Mouse (Mus musculus): Measurements from ENCODE around the gene Itgb3. TPM values are rescaled to one million over a fixed set of nuclear protein-coding genes. Genes with fewer than 3 reads are reported as not detected.
A peak's percentile ranks its signal among the peaks of the same experiment; 100 is the strongest.

The Itgb3 gene
- polyA plus RNA-seq, 1 experiment from 2014 or later, result 4.4 TPM

DNA sequence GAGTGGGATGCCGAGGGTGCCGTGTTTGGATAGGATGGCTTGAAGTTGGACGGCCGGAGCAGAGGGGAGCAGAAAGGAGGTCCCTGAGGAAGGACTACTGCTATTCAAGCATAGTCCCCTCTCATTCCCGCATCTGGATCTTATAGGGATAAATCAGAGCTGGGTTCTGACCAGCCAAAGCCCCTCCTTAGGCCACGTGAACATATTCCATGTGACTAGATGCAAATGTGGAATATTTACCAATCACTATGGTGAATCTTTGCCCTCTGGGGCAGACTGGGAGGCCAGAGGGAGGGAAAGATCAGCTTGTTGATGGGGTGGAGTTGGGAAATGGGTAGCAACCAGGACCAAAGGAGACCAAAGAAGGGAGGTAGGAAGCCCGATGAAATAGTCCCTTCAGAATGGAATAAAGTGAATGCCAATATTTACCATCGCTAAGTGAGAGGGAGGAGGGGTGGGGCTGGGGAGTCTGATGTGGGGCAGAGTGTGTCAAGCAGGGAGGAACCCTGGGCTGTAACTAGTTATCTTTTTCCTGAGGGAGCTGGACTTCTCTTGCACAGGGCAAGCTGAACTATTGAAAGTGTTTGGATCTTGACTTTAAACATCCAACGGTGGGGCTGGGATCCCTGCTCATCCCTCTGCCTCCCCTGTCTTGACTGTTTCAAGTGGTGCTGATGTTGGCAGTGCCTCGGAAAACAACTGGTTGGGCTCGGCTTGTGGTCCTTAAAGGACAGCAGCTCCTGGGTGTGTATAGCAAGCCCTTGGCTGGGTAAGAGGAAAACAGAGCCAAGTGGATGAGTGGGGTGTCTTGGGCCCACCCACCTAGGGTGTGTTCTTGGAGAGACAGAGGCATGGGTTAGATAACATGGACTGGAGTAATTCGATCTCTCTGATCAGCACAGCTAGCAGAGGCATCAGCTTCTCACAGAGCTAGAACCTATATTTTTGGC lies 17.9 kb downstream of the Itgb3 start:
- ATAC-seq (ENCODE audit: borderline replicate concordance, extremely low read depth, low FRiP score, low TSS enrichment), result peak; percentile 89
- Histone ChIP-seq H3K4me2 (0 out of 2 replicates have a peak overlapping the region, but pooled peaks have one; percentile 0), H3K27ac (peak overlapping the region; percentile 79), H3K27me3 (no peaks in the 10 kb centered on the region), H3K9ac (no peak overlapping the region), H3K36me3 (no peaks in the 10 kb centered on the region), H3K9me3 (no peaks in the 10 kb centered on the region), H3K4me3 (no peak overlapping the region), H3K4me1 (peaks cover 16% of the 10 kb centered on the region)
- WGBS, result 25% methylated on average over 12 of the region's 12 CpGs

DNA sequence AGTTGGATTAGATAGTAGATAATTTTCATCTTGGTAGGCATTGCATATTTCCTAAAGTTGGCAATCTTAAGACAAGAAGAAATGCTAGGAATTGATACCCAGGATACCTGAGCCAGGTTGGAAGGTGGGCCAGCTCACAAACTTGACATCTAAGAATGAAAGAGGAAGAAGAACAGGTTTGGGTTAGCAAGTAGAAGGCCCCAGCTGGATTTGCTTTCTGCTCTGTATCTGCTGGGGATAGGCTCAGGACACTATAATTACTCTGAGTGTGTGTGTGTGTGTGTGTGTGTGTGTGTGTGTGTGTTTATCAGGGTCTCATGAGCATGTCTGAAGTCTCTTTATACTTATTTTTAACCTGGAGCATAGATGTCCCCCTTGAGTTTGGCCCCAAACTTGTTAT lies 18.8 kb downstream of the Itgb3 start:
- H3K36me3 ChIP-seq, result no peaks in the 10 kb centered on the region
- no peak for ATAC-seq (ENCODE audit: borderline replicate concordance, extremely low read depth, low FRiP score, low TSS enrichment)
- H3K27ac ChIP-seq, result no peak overlapping the region
- no peaks in the 10 kb centered on the region for H3K27me3 ChIP-seq
- peaks cover 16% of the 10 kb centered on the region for H3K4me1 ChIP-seq
- no peak overlapping the region for H3K9ac ChIP-seq
- no peaks in the 10 kb centered on the region for H3K9me3 ChIP-seq
- no peak overlapping the region for H3K4me3 ChIP-seq
- H3K4me2 ChIP-seq, result no peak overlapping the region

DNA sequence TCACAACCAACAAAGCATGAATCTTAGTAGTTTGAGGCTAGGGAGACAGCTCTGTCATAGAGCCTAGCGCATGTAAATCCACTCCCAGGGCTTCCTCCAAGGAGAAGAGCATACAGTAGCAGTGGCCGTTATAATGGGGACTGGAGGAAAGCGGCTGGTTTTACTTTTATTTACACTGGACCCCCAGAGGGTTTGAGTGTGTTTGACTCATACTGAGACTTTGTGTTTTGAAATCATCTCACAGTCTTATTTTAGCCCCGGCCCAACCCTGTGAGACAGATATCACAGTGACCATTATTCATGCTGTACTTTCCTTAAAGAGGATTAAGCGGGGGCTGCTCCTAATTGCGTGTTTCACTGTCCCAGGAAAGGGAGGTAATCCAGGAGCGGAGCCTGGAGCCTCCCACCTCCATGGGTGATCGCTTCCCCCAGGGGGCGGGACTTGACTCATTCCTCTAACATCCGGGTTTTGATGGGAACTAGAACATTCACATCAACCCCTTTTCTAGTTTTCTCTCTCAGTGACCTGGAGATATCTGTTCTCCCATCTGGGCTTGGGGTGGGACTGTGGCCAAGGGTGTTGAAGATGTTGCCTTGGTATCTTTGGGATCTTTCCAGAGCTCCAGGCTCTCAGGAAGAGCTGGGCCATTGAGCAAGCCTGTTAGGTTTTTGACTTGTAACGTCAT lies 20.0 kb downstream of the Itgb3 start:
- no peak for ATAC-seq (ENCODE audit: borderline replicate concordance, extremely low read depth, low FRiP score, low TSS enrichment)
- WGBS, result 54% methylated on average over 11 of the region's 11 CpGs
- no peak overlapping the region for H3K4me2 ChIP-seq

DNA sequence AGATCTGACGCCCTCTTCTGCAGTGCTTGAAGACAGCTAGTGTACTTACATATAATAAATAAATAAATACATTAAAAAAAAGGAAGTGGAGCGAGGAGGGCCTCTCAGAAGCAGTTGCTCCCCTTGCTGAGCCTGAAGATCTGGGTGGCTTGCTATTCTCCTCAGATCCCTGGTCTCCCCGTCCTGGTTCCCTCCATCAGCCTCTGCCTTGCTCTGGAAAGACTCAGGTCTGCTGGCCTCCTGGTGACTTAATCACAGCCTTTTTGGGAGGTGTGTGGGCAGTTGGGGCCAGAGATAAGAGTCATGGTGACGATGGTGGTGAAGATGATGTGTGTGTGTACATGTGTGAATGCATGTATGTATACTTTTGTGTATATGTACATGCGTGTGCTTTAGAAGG lies 20.8 kb downstream of the Itgb3 start:
- Histone ChIP-seq H3K27me3 (no peaks in the 10 kb centered on the region), H3K9ac (no peak overlapping the region), H3K4me3 (no peak overlapping the region), H3K4me2 (no peak overlapping the region), H3K4me1 (peaks cover 16% of the 10 kb centered on the region), H3K9me3 (no peaks in the 10 kb centered on the region), H3K36me3 (no peaks in the 10 kb centered on the region), H3K27ac (no peak overlapping the region)
- 74% methylated on average over 5 of the region's 5 CpGs for WGBS
- ATAC-seq (ENCODE audit: borderline replicate concordance, extremely low read depth, low FRiP score, low TSS enrichment), result no peak

More for the DNA sequence above, 20.0 kb downstream of the Itgb3 start:
- Histone ChIP-seq H3K9ac (no peak overlapping the region), H3K36me3 (no peaks in the 10 kb centered on the region), H3K27ac (no peak overlapping the region), H3K4me1 (peaks cover 16% of the 10 kb centered on the region), H3K27me3 (no peaks in the 10 kb centered on the region), H3K9me3 (no peaks in the 10 kb centered on the region), H3K4me3 (no peak overlapping the region)

DNA sequence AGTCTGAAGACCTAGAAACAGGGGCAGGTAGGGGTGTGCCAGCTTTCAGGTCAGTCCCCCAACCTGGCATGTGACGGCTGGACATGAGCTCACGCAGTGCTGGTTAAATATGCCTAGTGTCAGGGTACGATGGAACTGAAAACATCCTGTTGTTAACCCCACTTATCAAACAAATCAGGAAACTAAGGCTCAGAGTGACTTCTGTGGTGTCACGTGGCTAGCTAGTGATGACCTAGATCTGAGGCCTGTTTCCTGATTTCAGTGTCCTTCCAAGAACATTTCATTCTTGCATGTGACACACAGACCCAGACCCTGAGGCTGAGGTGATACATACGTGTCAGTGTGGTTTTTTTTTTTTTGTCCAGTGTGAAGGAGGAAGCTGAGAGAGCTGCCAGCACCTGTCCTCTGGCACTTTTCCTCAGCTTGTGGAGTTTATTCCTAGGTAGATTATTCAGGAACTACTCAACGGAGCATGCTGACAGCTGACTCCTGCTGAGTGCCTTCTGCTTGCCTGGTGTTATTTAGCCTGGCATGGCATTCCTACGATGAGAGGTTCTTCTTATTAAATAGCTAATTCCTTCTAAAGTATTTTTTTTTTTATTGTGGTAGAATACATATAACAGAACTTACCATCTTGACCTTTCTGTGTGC lies 22.5 kb downstream of the Itgb3 start:
- Histone ChIP-seq H3K9ac (no peak overlapping the region), H3K4me2 (no peak overlapping the region), H3K4me3 (no peak overlapping the region), H3K9me3 (no peaks in the 10 kb centered on the region), H3K27ac (no peak overlapping the region), H3K36me3 (no peaks in the 10 kb centered on the region), H3K27me3 (no peaks in the 10 kb centered on the region), H3K4me1 (peaks cover 7% of the 10 kb centered on the region)
- no peak for ATAC-seq (ENCODE audit: borderline replicate concordance, extremely low read depth, low FRiP score, low TSS enrichment)
- 62% methylated on average over 7 of the region's 7 CpGs for WGBS

DNA sequence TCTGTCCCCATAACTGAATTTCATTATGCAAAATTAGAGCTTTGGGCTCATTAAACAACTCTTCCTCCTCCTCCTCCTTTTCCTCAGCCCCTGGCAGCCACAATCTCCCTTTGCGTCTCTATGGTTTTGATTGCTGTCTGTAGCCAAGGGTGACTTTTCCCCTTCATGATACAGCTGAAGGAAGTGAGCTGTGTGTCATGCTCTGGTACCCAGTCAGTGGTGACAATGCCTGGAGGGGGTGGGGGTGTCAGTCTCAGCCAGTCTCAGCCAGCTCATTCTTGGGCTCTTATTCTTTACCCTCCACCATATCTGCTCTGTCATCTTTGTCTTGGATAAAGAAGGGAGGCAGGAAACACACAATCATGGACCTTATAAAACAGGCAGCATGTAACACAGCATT lies 23.5 kb downstream of the Itgb3 start:
- Histone ChIP-seq H3K9me3 (no peaks in the 10 kb centered on the region), H3K4me2 (no peak overlapping the region), H3K4me1 (no peaks in the 10 kb centered on the region), H3K4me3 (no peak overlapping the region), H3K27ac (no peak overlapping the region), H3K36me3 (no peaks in the 10 kb centered on the region), H3K9ac (no peak overlapping the region), H3K27me3 (no peaks in the 10 kb centered on the region)
- no peak for ATAC-seq (ENCODE audit: borderline replicate concordance, extremely low read depth, low FRiP score, low TSS enrichment)
- WGBS, result 78% methylated on average over 1 of the region's 1 CpGs

DNA sequence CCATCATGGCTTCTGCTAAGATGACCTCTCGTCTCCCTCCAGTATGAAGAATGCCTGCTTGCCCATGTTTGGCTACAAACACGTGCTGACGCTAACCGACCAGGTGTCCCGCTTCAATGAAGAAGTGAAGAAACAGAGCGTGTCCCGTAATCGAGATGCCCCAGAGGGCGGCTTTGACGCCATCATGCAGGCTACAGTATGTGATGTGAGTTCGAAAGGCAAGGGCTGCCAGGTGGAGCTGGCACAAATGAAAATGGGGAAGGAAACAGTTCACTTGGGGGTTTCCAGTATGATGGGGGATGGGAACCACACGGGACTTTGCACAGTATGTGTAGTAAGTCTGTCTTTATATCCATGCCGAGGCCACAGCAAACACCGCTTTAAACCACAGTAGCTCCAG lies 29.2 kb downstream of the Itgb3 start:
- no peaks in the 10 kb centered on the region for H3K4me1 ChIP-seq
- no peaks in the 10 kb centered on the region for H3K36me3 ChIP-seq
- WGBS, result 88% methylated on average over 14 of the region's 14 CpGs
- no peak overlapping the region for H3K9ac ChIP-seq
- H3K9me3 ChIP-seq, result no peaks in the 10 kb centered on the region
- no peak overlapping the region for H3K27ac ChIP-seq
- no peak for ATAC-seq (ENCODE audit: borderline replicate concordance, extremely low read depth, low FRiP score, low TSS enrichment)
- H3K27me3 ChIP-seq, result no peaks in the 10 kb centered on the region
- no peak overlapping the region for H3K4me3 ChIP-seq
- H3K4me2 ChIP-seq, result no peak overlapping the region

DNA sequence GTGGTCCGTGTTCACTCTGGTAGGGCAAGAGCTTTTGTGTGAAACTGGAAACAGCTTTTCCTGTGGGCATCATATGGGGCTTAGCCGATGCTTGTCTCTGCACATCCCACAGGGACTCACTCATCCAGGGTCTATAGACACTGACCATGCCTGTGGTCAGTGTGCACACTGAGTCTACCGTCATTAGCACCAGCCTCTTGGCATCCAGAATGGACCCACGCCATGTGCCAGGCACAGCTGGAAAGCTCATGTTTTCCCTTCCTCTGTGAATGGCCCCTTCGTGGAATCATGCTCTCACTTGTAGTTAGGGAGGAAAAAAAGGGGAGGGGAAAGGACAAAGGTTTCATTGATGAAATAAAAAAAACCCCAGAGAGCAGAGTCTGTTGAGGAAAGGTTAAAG lies 30.2 kb downstream of the Itgb3 start:
- Histone ChIP-seq H3K27me3 (no peaks in the 10 kb centered on the region), H3K9me3 (no peaks in the 10 kb centered on the region), H3K36me3 (no peaks in the 10 kb centered on the region), H3K9ac (no peak overlapping the region), H3K4me3 (no peak overlapping the region), H3K27ac (no peak overlapping the region), H3K4me2 (no peak overlapping the region), H3K4me1 (no peaks in the 10 kb centered on the region)
- WGBS, result 68% methylated on average over 5 of the region's 5 CpGs
- no peak for ATAC-seq (ENCODE audit: borderline replicate concordance, extremely low read depth, low FRiP score, low TSS enrichment)

DNA sequence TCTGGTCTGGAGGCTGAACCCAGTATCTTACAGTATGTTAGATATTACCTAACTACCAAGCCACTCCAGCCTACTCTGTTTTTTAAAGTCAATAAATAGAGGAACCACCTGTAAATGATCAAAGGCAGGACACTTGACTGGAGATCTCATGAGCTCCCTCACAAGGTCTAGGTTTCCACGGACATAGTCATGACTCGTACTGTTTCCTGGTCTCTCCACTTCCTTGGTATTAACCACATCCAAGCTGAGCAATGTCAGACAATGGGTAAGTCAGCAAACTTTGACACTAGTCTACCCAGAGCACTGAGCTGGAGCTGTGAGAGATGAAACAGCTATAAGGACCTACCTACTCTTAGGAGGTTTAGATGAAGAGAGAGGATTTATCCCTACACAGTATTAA lies 31.1 kb downstream of the Itgb3 start:
- Histone ChIP-seq H3K9ac (no peak overlapping the region), H3K9me3 (no peaks in the 10 kb centered on the region), H3K27ac (no peak overlapping the region), H3K27me3 (no peaks in the 10 kb centered on the region), H3K4me1 (no peaks in the 10 kb centered on the region), H3K36me3 (no peaks in the 10 kb centered on the region), H3K4me3 (no peak overlapping the region), H3K4me2 (no peak overlapping the region)
- WGBS, result 52% methylated on average over 2 of the region's 2 CpGs
- ATAC-seq (ENCODE audit: borderline replicate concordance, extremely low read depth, low FRiP score, low TSS enrichment), result no peak

DNA sequence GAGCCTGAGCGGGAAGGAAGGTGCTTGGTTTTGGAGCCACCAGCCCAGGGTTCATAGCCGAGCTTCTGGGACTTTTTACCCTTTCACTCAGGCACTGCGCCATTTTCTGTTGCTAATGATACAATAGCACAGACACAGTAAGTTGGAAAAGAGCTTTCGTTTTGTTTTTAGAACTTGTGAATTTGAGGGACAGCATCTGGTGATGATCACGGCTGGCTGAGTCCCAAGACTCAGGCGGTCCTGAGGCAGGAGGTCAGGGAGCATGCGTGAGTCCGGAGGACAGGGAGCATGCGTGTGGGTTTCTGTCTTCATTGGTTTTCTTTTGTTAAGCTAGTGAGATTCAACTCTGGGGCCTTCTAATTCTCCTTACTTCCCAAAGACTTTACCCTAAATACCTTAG lies 31.8 kb downstream of the Itgb3 start:
- no peaks in the 10 kb centered on the region for H3K27me3 ChIP-seq
- H3K4me1 ChIP-seq, result no peaks in the 10 kb centered on the region
- H3K4me2 ChIP-seq, result no peak overlapping the region
- H3K4me3 ChIP-seq, result no peak overlapping the region
- H3K27ac ChIP-seq, result no peak overlapping the region
- no peak for ATAC-seq (ENCODE audit: borderline replicate concordance, extremely low read depth, low FRiP score, low TSS enrichment)
- WGBS, result 65% methylated on average over 9 of the region's 9 CpGs
- no peaks in the 10 kb centered on the region for H3K9me3 ChIP-seq
- H3K9ac ChIP-seq, result no peak overlapping the region
- no peaks in the 10 kb centered on the region for H3K36me3 ChIP-seq

DNA sequence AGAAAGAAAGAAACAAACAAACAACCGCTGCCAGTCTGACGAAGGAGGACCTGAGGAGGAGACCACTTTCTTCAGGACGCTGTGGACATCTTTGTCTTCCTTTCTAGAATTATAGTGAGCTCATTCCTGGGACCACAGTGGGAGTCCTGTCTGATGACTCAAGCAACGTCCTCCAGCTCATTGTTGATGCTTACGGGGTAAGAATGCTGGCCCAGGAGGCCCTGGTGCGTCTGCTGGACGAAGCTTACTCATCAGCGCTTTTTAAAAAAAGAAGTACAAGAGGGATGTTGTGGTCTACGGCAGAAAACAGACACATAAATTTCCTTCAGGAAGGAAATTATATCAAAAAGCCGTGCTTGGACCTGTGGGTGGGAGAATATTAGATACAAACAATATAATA lies 33.1 kb downstream of the Itgb3 start:
- no peak overlapping the region for H3K9ac ChIP-seq
- no peak overlapping the region for H3K4me2 ChIP-seq
- H3K9me3 ChIP-seq, result no peaks in the 10 kb centered on the region
- H3K27me3 ChIP-seq, result no peaks in the 10 kb centered on the region
- no peaks in the 10 kb centered on the region for H3K36me3 ChIP-seq
- no peak for ATAC-seq (ENCODE audit: borderline replicate concordance, extremely low read depth, low FRiP score, low TSS enrichment)
- no peaks in the 10 kb centered on the region for H3K4me1 ChIP-seq
- no peak overlapping the region for H3K4me3 ChIP-seq
- no peak overlapping the region for H3K27ac ChIP-seq
- 76% methylated on average over 10 of the region's 10 CpGs for WGBS

DNA sequence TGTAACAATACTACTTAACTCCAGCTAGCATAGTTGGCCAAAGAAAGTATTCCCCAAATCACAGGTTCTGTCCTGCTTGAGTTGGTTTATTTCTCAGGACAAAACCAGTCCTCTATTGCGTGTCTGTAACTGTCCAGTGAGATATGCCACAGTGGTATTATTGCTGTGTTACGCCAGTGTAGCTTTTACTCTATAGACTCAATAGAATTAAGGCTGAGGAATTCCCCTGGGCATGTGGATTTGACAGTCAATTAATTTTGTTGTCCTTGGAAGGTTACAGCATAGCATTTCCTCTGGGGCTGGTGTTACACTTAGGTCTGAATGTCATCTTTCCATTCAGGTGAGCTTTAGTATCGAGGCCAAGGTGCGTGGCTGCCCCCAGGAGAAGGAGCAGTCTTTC lies 35.4 kb downstream of the Itgb3 start:
- 86% methylated on average over 4 of the region's 4 CpGs for WGBS
- Histone ChIP-seq H3K9me3 (no peaks in the 10 kb centered on the region), H3K9ac (no peak overlapping the region), H3K4me1 (0 out of 2 replicates have a peak, but pooled peaks cover 2% of the 10 kb centered on the region), H3K4me2 (no peak overlapping the region), H3K36me3 (no peaks in the 10 kb centered on the region), H3K27me3 (no peaks in the 10 kb centered on the region), H3K4me3 (no peak overlapping the region), H3K27ac (no peak overlapping the region)
- ATAC-seq (ENCODE audit: borderline replicate concordance, extremely low read depth, low FRiP score, low TSS enrichment), result no peak

All from lung, embryonic 15.5 days (tissue).